Mouse (Mus musculus): Measurements from ENCODE around the gene Plin3. TPM values are rescaled to one million over a fixed set of nuclear protein-coding genes. Genes with fewer than 3 reads are reported as not detected.
A peak's percentile ranks its signal among the peaks of the same experiment; 100 is the strongest.

The Plin3 gene
- polyA plus RNA-seq, 1 experiment from 2014 or later = 58.8 TPM

GRCm38 (mm10) chr17:56303847-56304586, 11.3 kb upstream of the Plin3 start:
- no peaks in the 10 kb centered on the region for H3K27me3 ChIP-seq (ENCODE audit: control insufficient read depth, insufficient read depth, low read length)
- WGBS (ENCODE audit: insufficient replicate concordance) = under 1% methylated on average over 67 of the region's 68 CpGs
- ATAC-seq (replicated peaks; ENCODE audit: insufficient number of reproducible peaks, low FRiP score, low TSS enrichment) = peak; percentile 86
- H3K9me3 ChIP-seq (replicated peaks; ENCODE audit: control insufficient read depth, low read length) = no peaks in the 10 kb centered on the region
- peak overlapping the region; percentile 100 for H3K4me2 ChIP-seq
- peak overlapping the region; percentile 89 for H3K9ac ChIP-seq (ENCODE audit: low read depth, low read length)
- peaks cover 9% of the 10 kb centered on the region; the same call in 1 of the 2 replicates for H3K36me3 ChIP-seq (ENCODE audit: control insufficient read depth, insufficient read depth, low read length)
- peak overlapping the region; percentile 93 for H3K27ac ChIP-seq (ENCODE audit: low read depth, low read length)
- H3K4me1 ChIP-seq (ENCODE audit: control insufficient read depth, insufficient read depth, low read length) = peaks cover 25% of the 10 kb centered on the region
- H3K4me3 ChIP-seq (ENCODE audit: low read depth, low read length) = peak overlapping the region; percentile 87

DNA sequence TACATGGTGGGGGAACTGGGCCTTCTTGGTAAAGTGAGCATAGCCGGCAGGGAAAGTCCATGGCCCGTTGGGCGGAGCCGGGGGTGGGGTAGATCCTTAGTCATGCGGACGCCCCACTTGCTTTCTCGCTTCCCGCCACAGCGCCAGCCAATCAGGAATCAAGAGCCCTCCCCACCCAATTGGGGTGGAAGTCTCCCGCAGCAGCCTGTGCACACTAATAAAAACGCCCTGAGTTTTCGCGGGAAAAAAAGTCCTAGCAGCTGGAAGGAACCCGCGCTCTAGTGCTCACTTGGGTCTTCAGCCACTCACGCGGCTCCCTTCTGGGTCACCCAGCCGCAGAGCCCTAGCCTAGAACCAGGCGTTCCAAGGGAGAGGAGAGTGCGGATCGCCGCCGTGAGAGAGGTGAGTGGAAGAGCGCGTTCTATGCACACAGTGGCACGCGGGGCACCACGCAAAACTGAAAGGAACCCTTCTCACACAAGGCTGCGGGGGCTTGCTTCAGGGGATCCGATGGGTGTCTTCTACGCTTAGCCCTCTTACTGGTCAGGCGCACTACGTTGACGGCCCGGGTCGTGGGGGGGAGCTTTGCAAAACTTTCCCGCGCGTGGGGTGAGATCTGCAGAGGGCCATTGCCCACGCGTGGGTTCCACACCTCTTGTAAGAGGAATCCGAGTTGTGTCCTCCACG, 10.6 kb upstream of the Plin3 start, which contains the start of gene Uhrf1:
Gene Uhrf1, plus strand, starts transcription at position 162 of the 687 bp plus-strand sequence.
- H3K36me3 ChIP-seq (ENCODE audit: control insufficient read depth, insufficient read depth, low read length) = peaks cover 9% of the 10 kb centered on the region; the same call in 1 of the 2 replicates
- H3K9me3 ChIP-seq (replicated peaks; ENCODE audit: control insufficient read depth, low read length) = no peaks in the 10 kb centered on the region
- peak within 1 kb of the TSS; percentile 87 for H3K4me3 ChIP-seq (ENCODE audit: low read depth, low read length)
- H3K27me3 ChIP-seq (ENCODE audit: control insufficient read depth, insufficient read depth, low read length) = no peaks in the 10 kb centered on the region
- peaks cover 25% of the 10 kb centered on the region for H3K4me1 ChIP-seq (ENCODE audit: control insufficient read depth, insufficient read depth, low read length)
- H3K9ac ChIP-seq (ENCODE audit: low read depth, low read length) = peak within 1 kb of the TSS; percentile 89
- WGBS (ENCODE audit: insufficient replicate concordance) = under 1% methylated on average over 43 of the region's 43 CpGs
- H3K4me2 ChIP-seq = peak within 1 kb of the TSS; percentile 100
- peak within 1 kb of the TSS; percentile 93 for H3K27ac ChIP-seq (ENCODE audit: low read depth, low read length)
- peak; percentile 86 for ATAC-seq (replicated peaks; ENCODE audit: insufficient number of reproducible peaks, low FRiP score, low TSS enrichment)

DNA sequence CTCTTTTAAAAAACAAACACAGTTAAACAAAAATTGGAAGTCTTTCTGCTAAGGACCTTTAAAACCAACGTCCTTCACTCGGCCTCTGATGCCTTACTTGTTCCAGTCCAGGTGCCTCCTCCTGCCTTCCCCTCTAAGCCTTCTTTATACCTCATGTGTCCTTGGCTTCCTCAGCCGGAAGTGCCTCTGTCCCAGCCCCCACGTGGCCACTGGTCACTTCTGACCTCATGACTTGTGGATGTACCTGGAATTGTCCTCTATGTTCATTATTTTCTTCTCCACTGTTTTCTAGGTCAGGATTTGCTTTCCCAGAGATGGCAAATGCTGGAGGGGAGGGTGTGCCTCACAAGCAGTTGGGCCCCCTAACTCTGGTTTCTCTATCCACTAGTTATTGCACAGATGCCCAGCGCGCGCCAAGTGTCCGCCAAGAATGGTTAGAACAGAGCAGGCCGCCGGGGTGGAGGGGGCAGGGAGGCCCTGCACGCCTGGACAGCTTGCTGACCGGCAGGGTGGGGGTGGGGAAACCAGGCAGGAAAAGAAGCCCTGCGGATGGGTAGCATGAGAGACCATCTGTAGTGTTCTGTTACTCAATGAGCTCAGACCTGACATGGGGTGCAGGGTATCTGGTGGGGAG, 9.8 kb upstream of the Plin3 start:
- 27% methylated on average over 13 of the region's 13 CpGs for WGBS (ENCODE audit: insufficient replicate concordance)
- no peaks in the 10 kb centered on the region for H3K9me3 ChIP-seq (replicated peaks; ENCODE audit: control insufficient read depth, low read length)
- ATAC-seq (replicated peaks; ENCODE audit: insufficient number of reproducible peaks, low FRiP score, low TSS enrichment) = peak; percentile 64; the same call in 1 of the 2 replicates

DNA sequence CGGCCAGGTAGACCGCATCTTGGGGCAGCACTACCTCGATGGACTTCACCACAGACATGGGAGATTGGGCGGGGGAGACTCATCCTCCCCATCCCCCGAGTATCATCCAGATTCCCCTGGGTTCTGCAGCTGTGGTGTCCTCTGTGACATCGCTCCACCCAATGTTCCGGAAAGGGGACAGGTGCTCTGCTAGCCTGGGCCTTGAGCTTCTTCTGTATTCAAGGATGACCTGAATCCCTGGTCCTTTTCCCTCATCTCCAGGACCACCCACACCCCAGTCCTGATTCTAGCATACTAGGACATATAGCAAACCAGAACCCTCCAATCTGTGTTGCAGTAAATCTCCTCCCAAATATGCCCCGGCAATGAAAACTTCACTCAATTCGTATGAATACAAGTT, 7.5 kb upstream of the Plin3 start, which contains the start of gene Arrdc5:
Gene Arrdc5, minus strand, starts transcription at position 101 of the 400 bp plus-strand sequence.
- Histone ChIP-seq H3K4me2 (no peak within 1 kb of the TSS), H3K27me3 (ENCODE audit: control insufficient read depth, insufficient read depth, low read length) (no peaks in the 10 kb centered on the region), H3K4me3 (ENCODE audit: low read depth, low read length) (no peak within 1 kb of the TSS), H3K9me3 (replicated peaks; ENCODE audit: control insufficient read depth, low read length) (no peaks in the 10 kb centered on the region), H3K27ac (ENCODE audit: low read depth, low read length) (no peak within 1 kb of the TSS), H3K4me1 (ENCODE audit: control insufficient read depth, insufficient read depth, low read length) (peaks cover 16% of the 10 kb centered on the region), H3K36me3 (ENCODE audit: control insufficient read depth, insufficient read depth, low read length) (no peaks in the 10 kb centered on the region), H3K9ac (ENCODE audit: low read depth, low read length) (no peak within 1 kb of the TSS)
- 89% methylated on average over 9 of the region's 9 CpGs for WGBS (ENCODE audit: insufficient replicate concordance)
- ATAC-seq (replicated peaks; ENCODE audit: insufficient number of reproducible peaks, low FRiP score, low TSS enrichment) = no peak

More for the DNA sequence above, 9.8 kb upstream of the Plin3 start:
- Histone ChIP-seq H3K27me3 (ENCODE audit: control insufficient read depth, insufficient read depth, low read length) (no peaks in the 10 kb centered on the region), H3K9ac (ENCODE audit: low read depth, low read length) (peak overlapping the region; percentile 89), H3K4me2 (peak overlapping the region; percentile 100), H3K4me1 (ENCODE audit: control insufficient read depth, insufficient read depth, low read length) (peaks cover 25% of the 10 kb centered on the region), H3K27ac (ENCODE audit: low read depth, low read length) (peak overlapping the region; percentile 93), H3K36me3 (ENCODE audit: control insufficient read depth, insufficient read depth, low read length) (peaks cover 9% of the 10 kb centered on the region; the same call in 1 of the 2 replicates), H3K4me3 (ENCODE audit: low read depth, low read length) (peak overlapping the region; percentile 87)

- H3K9me3 ChIP-seq (replicated peaks; ENCODE audit: control insufficient read depth, low read length) = no peaks in the 10 kb centered on the region
- no peak overlapping the region for H3K9ac ChIP-seq (ENCODE audit: low read depth, low read length)
- no peak for ATAC-seq (replicated peaks; ENCODE audit: insufficient number of reproducible peaks, low FRiP score, low TSS enrichment)
- H3K4me3 ChIP-seq (ENCODE audit: low read depth, low read length) = no peak overlapping the region
- no peak overlapping the region for H3K4me2 ChIP-seq
- no peaks in the 10 kb centered on the region for H3K27me3 ChIP-seq (ENCODE audit: control insufficient read depth, insufficient read depth, low read length)
- 97% methylated on average over 1 of the region's 1 CpGs for WGBS (ENCODE audit: insufficient replicate concordance)
- H3K36me3 ChIP-seq (ENCODE audit: control insufficient read depth, insufficient read depth, low read length) = no peaks in the 10 kb centered on the region
- peaks cover 9% of the 10 kb centered on the region for H3K4me1 ChIP-seq (ENCODE audit: control insufficient read depth, insufficient read depth, low read length)
- H3K27ac ChIP-seq (ENCODE audit: low read depth, low read length) = no peak overlapping the region
Observed at GRCm38 (mm10) chr17:56298238-56298637, 5.6 kb upstream of the Plin3 start.

DNA sequence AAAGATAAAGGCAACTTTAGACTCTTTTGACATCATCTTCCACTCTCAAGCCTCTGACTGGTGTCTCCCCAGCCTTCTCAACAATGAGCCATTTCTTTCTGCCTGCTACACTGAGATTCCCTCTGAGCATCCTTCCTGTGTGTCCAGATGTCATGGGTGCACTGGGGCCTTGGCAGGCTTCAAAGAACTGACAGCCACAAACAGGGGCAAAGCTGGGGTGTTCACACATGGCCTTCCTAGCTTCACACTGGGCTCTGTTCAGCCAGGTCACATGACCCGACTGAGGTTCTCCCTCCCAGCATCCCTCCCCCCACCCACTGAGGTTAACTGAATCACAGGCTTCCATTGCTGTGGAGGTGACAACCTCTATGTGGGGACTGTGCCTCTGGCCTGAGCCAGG, 3.5 kb upstream of the Plin3 start:
- no peak overlapping the region for H3K4me3 ChIP-seq (ENCODE audit: low read depth, low read length)
- 53% methylated on average over 1 of the region's 1 CpGs for WGBS (ENCODE audit: insufficient replicate concordance)
- no peak overlapping the region for H3K9ac ChIP-seq (ENCODE audit: low read depth, low read length)
- no peak overlapping the region for H3K4me2 ChIP-seq
- no peak overlapping the region for H3K27ac ChIP-seq (ENCODE audit: low read depth, low read length)
- no peaks in the 10 kb centered on the region for H3K27me3 ChIP-seq (ENCODE audit: control insufficient read depth, insufficient read depth, low read length)
- H3K4me1 ChIP-seq (ENCODE audit: control insufficient read depth, insufficient read depth, low read length) = no peaks in the 10 kb centered on the region
- ATAC-seq (replicated peaks; ENCODE audit: insufficient number of reproducible peaks, low FRiP score, low TSS enrichment) = no peak
- H3K9me3 ChIP-seq (replicated peaks; ENCODE audit: control insufficient read depth, low read length) = no peaks in the 10 kb centered on the region
- H3K36me3 ChIP-seq (ENCODE audit: control insufficient read depth, insufficient read depth, low read length) = no peaks in the 10 kb centered on the region

DNA sequence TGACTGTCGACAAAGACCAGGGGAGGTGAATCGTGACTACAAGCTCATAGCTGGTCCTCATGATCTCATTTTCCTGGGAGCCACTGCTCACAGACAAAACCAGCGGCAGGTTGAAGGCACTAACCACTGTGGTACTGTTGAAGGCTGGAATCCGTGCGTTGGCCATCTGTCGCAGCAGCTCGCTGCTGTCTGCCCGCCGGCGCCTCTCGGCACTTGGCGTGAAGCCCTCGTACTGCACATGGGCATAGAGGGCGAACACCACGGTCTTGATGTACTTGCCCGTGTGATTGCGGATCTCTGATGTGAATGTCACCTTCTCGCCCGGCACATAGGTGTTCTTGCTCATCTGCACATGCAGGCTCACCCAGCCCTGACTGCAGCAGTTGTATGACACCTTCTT, 1.6 kb upstream of the Plin3 start:
- H3K36me3 ChIP-seq (ENCODE audit: control insufficient read depth, insufficient read depth, low read length) = no peaks in the 10 kb centered on the region
- WGBS (ENCODE audit: insufficient replicate concordance) = 84% methylated on average over 19 of the region's 19 CpGs
- no peak for ATAC-seq (replicated peaks; ENCODE audit: insufficient number of reproducible peaks, low FRiP score, low TSS enrichment)
- no peaks in the 10 kb centered on the region for H3K9me3 ChIP-seq (replicated peaks; ENCODE audit: control insufficient read depth, low read length)
- no peak overlapping the region for H3K27ac ChIP-seq (ENCODE audit: low read depth, low read length)
- peaks cover 9% of the 10 kb centered on the region; the same call in 1 of the 2 replicates for H3K4me1 ChIP-seq (ENCODE audit: control insufficient read depth, insufficient read depth, low read length)
- no peak overlapping the region for H3K4me2 ChIP-seq
- no peak overlapping the region for H3K4me3 ChIP-seq (ENCODE audit: low read depth, low read length)
- no peak overlapping the region for H3K9ac ChIP-seq (ENCODE audit: low read depth, low read length)
- no peaks in the 10 kb centered on the region for H3K27me3 ChIP-seq (ENCODE audit: control insufficient read depth, insufficient read depth, low read length)

- H3K27ac ChIP-seq (ENCODE audit: low read depth, low read length) = no peak overlapping the region
Observed at GRCm38 (mm10) chr17:56293291-56293690, 618 bp upstream of the Plin3 start.

More at GRCm38 (mm10) chr17:56293291-56293690, 618 bp upstream of the Plin3 start:
- H3K9me3 ChIP-seq (replicated peaks; ENCODE audit: control insufficient read depth, low read length) = no peaks in the 10 kb centered on the region
- no peak overlapping the region for H3K9ac ChIP-seq (ENCODE audit: low read depth, low read length)
- no peak for ATAC-seq (replicated peaks; ENCODE audit: insufficient number of reproducible peaks, low FRiP score, low TSS enrichment)
- no peaks in the 10 kb centered on the region for H3K36me3 ChIP-seq (ENCODE audit: control insufficient read depth, insufficient read depth, low read length)
- 74% methylated on average over 1 of the region's 1 CpGs for WGBS (ENCODE audit: insufficient replicate concordance)
- H3K27me3 ChIP-seq (ENCODE audit: control insufficient read depth, insufficient read depth, low read length) = no peaks in the 10 kb centered on the region
- H3K4me1 ChIP-seq (ENCODE audit: control insufficient read depth, insufficient read depth, low read length) = peaks cover 16% of the 10 kb centered on the region; the same call in 1 of the 2 replicates
- H3K4me3 ChIP-seq (ENCODE audit: low read depth, low read length) = no peak overlapping the region
- no peak overlapping the region for H3K4me2 ChIP-seq

All from heart, embryonic 11.5 days (tissue).